In the genomic region with DNA sequence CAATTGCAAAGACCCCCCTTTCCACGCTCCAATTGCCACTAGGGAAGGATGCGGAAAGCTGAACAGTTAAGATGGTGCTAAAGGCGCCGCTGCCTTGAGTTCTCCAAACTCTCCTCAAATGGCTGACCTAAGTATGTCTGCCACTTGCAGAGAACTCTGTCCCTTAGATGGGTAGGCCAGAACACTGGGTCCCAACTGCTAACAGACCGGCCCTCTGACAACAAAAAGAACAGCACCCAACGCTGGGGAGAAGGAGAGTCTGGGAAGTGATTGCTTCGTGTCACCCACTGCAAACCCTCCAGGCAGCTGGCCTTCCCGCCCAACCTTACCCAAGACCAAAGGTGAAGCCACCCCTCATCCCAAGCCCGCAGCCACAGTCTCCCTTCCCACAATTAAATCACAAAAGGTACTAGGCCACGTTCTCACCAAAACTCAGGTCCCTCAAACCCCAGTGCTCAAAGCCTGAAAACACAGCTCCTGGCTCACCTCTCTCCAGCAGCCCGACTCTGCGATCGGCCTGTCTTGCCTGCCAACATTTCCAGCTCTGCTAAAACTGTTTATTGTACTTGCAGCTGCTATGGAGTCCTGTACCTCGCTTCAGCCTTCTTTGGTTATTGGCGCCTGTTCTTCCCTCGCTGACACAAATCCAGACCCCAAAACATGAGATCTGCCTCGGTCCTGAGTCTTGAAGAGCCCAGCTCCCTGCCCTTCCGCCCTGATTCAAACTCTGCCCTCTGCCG, we compare ENCODE assay signal across 7 mouse cellular contexts. TPM values are rescaled to one million over a fixed set of nuclear protein-coding genes. Genes with fewer than 3 reads are reported as not detected.
DNase-seq lines count a peak whose midpoint lies in the region; ATAC-seq and TF ChIP-seq lines count a peak whose summit lies in the region.

No protein-coding gene starts in this region.

- no peak overlapping the region for H3K27ac ChIP-seq in midbrain, postnatal 0 days (ENCODE audit: low read depth, low read length)
- no peak overlapping the region for H3K27ac ChIP-seq in midbrain, embryonic 13.5 days
- peak overlapping the region; percentile 46; the same call in 1 of the 2 replicates for H3K27ac ChIP-seq in forebrain, embryonic 12.5 days
- peak overlapping the region; percentile 46 for H3K27ac ChIP-seq in heart, postnatal 0 days (ENCODE audit: low read depth)
- peak overlapping the region; percentile 89 for H3K27ac ChIP-seq in lung, embryonic 16.5 days (ENCODE audit: low read length)

- H3K4me3 ChIP-seq in midbrain, postnatal 0 days (ENCODE audit: low read depth, low read length): no peak overlapping the region
- H3K4me3 ChIP-seq in midbrain, embryonic 13.5 days (replicated peaks): no peak overlapping the region
- H3K4me3 ChIP-seq in forebrain, embryonic 12.5 days (replicated peaks): peak overlapping the region; percentile 20
- H3K4me3 ChIP-seq in heart, postnatal 0 days (ENCODE audit: low read depth, low read length): peak overlapping the region; percentile 36
- H3K4me3 ChIP-seq in lung, embryonic 16.5 days (ENCODE audit: low read length): peak overlapping the region; percentile 50

- no peak for TF ChIP-seq EP300 in heart, postnatal 0 days (IDR thresholded peaks at IDR 0.05; ENCODE audit: low read depth)

- no peak for TF ChIP-seq CTCF in midbrain, postnatal 0 days (IDR thresholded peaks at IDR 0.05)
- TF ChIP-seq CTCF in heart, postnatal 0 days (IDR thresholded peaks at IDR 0.05; ENCODE audit: low read depth): no peak

- H3K9ac ChIP-seq in midbrain, postnatal 0 days (replicated peaks; ENCODE audit: low read length, poor library complexity, severe bottlenecking): no peak overlapping the region
- no peak overlapping the region for H3K9ac ChIP-seq in midbrain, embryonic 13.5 days (replicated peaks)
- H3K9ac ChIP-seq in forebrain, embryonic 12.5 days: no peak overlapping the region
- H3K9ac ChIP-seq in heart, postnatal 0 days (replicated peaks; ENCODE audit: low read depth, low read length): peak overlapping the region; percentile 1; the same call in 1 of the 2 replicates
- peak overlapping the region; percentile 59 for H3K9ac ChIP-seq in lung, embryonic 16.5 days (ENCODE audit: low read length)

- H3K4me1 ChIP-seq in midbrain, postnatal 0 days (ENCODE audit: insufficient read depth, low read length): no peaks in the 10 kb centered on the region
- H3K4me1 ChIP-seq in midbrain, embryonic 13.5 days (replicated peaks): no peaks in the 10 kb centered on the region
- H3K4me1 ChIP-seq in forebrain, embryonic 12.5 days: no peaks in the 10 kb centered on the region
- H3K4me1 ChIP-seq in heart, postnatal 0 days (ENCODE audit: control insufficient read depth, insufficient read depth): no peaks in the 10 kb centered on the region
- peaks cover 3% of the 10 kb centered on the region; the same call in 1 of the 2 replicates for H3K4me1 ChIP-seq in lung, embryonic 16.5 days (replicated peaks; ENCODE audit: control insufficient read depth, insufficient read depth, low read length)

- WGBS in midbrain, postnatal 0 days: 82% methylated on average over 19 of the region's 19 CpGs
- WGBS in midbrain, embryonic 13.5 days: 84% methylated on average over 19 of the region's 19 CpGs
- 86% methylated on average over 19 of the region's 19 CpGs for WGBS in forebrain, embryonic 12.5 days
- 71% methylated on average over 19 of the region's 19 CpGs for WGBS in heart, postnatal 0 days
- WGBS in lung, embryonic 16.5 days: 46% methylated on average over 19 of the region's 19 CpGs

- H3K36me3 ChIP-seq in midbrain, postnatal 0 days (ENCODE audit: insufficient read depth, low read length): no peaks in the 10 kb centered on the region
- H3K36me3 ChIP-seq in midbrain, embryonic 13.5 days: no peaks in the 10 kb centered on the region
- no peaks in the 10 kb centered on the region for H3K36me3 ChIP-seq in forebrain, embryonic 12.5 days (replicated peaks)
- H3K36me3 ChIP-seq in heart, postnatal 0 days (replicated peaks; ENCODE audit: control insufficient read depth, insufficient read depth, low read length): no peaks in the 10 kb centered on the region
- H3K36me3 ChIP-seq in lung, embryonic 16.5 days (ENCODE audit: control insufficient read depth, insufficient read depth, low read length): no peaks in the 10 kb centered on the region

- 0 out of 2 replicates have a peak overlapping the region, but pooled peaks have one; percentile 4 for H3K4me2 ChIP-seq in midbrain, postnatal 0 days (ENCODE audit: low read depth, low read length, poor library complexity, severe bottlenecking)
- H3K4me2 ChIP-seq in midbrain, embryonic 13.5 days (replicated peaks): no peak overlapping the region
- no peak overlapping the region for H3K4me2 ChIP-seq in forebrain, embryonic 12.5 days
- H3K4me2 ChIP-seq in heart, postnatal 0 days (ENCODE audit: low read depth, low read length): peak overlapping the region; percentile 49
- peak overlapping the region; percentile 53 for H3K4me2 ChIP-seq in lung, embryonic 16.5 days (ENCODE audit: low read depth, low read length)

- no peak for ATAC-seq in midbrain, postnatal 0 days (ENCODE audit: low FRiP score)
- no peak for ATAC-seq in midbrain, embryonic 13.5 days
- no peak for ATAC-seq in forebrain, embryonic 12.5 days (ENCODE audit: low FRiP score)
- ATAC-seq in heart, postnatal 0 days (ENCODE audit: insufficient read depth, low read depth): no peak
- peak; percentile 71 for ATAC-seq in lung, embryonic 16.5 days (ENCODE audit: low read depth)
- ATAC-seq in erythroblast, adult 5-6 weeks (replicated peaks; ENCODE audit: low FRiP score, poor library complexity, severe bottlenecking): no peak

- no peaks in the 10 kb centered on the region for H3K27me3 ChIP-seq in midbrain, postnatal 0 days (ENCODE audit: insufficient read depth, low read length)
- H3K27me3 ChIP-seq in midbrain, embryonic 13.5 days: no peaks in the 10 kb centered on the region
- no peaks in the 10 kb centered on the region for H3K27me3 ChIP-seq in forebrain, embryonic 12.5 days
- H3K27me3 ChIP-seq in heart, postnatal 0 days (ENCODE audit: control insufficient read depth, insufficient read depth, low read length): no peaks in the 10 kb centered on the region
- H3K27me3 ChIP-seq in lung, embryonic 16.5 days (ENCODE audit: control insufficient read depth, insufficient read depth, low read depth, low read length): no peaks in the 10 kb centered on the region

- DNase-seq in midbrain, postnatal 0 days (ENCODE audit: low spot score): peak; percentile 6
- no peak for DNase-seq in heart, postnatal 0 days (ENCODE audit: low spot score)
- DNase-seq in c-Kit-positive CD71-positive TER-119-positive erythroid progenitor cells, embryonic 14.5 days (ENCODE audit: low spot score): no peak

- no peaks in the 10 kb centered on the region for H3K9me3 ChIP-seq in midbrain, postnatal 0 days (ENCODE audit: low read length)
- no peaks in the 10 kb centered on the region for H3K9me3 ChIP-seq in midbrain, embryonic 13.5 days
- H3K9me3 ChIP-seq in forebrain, embryonic 12.5 days: no peaks in the 10 kb centered on the region
- no peaks in the 10 kb centered on the region for H3K9me3 ChIP-seq in heart, postnatal 0 days (replicated peaks; ENCODE audit: control insufficient read depth, low read length)
- no peaks in the 10 kb centered on the region for H3K9me3 ChIP-seq in lung, embryonic 16.5 days (ENCODE audit: control insufficient read depth, low read length)

RNA-seq across cellular contexts. Expression of a gene that starts 0.6 kb away (rescaled TPM):
- total RNA-seq in midbrain, postnatal 0 days (2014; rRNA removed): 8.2 and 9.8 TPM in 2 replicates
- 7.4 and 8.0 TPM in 2 replicates for polyA plus RNA-seq in midbrain, postnatal 0 days (2015; fragmentation: Nextera tagmentation; extraction: Ambion mirVana)
- 7.4 and 8.4 TPM in 2 replicates for polyA plus RNA-seq in midbrain, embryonic 13.5 days (2015; fragmentation: Nextera tagmentation; extraction: Ambion mirVana)
- polyA plus RNA-seq in forebrain, embryonic 12.5 days (2016; fragmentation: Nextera tagmentation; extraction: Ambion mirVana): 15.2 and 22.0 TPM in 2 replicates
- total RNA-seq in heart, postnatal 0 days (2014; rRNA removed; ENCODE audit: low replicate concordance): 5.0 and 11.2 TPM in 2 replicates
- 6.8 and 7.2 TPM in 2 replicates for polyA plus RNA-seq in heart, postnatal 0 days (2015; fragmentation: Nextera tagmentation; extraction: Ambion mirVana)
- 38.2 and 45.0 TPM in 2 replicates for polyA plus RNA-seq in lung, embryonic 16.5 days (2015; fragmentation: Nextera tagmentation; extraction: Ambion mirVana)
- not detected in 2 replicates for total RNA-seq in erythroblast, adult 5-6 weeks (2015; ENCODE audit: low replicate concordance)
- total RNA-seq in erythroblast, adult 5-6 weeks (2017; ENCODE audit: low replicate concordance): 0.60 TPM in 1 of 2 replicates, not detected in the other

Comparison
In these comparisons a context has a peak if more than half of its experiments do, and no peak if none do; other contexts are left out.
1. H3K4me2 ChIP-seq: peak in midbrain, postnatal 0 days (single experiment), heart, postnatal 0 days (single experiment) and lung, embryonic 16.5 days (single experiment); none in midbrain, embryonic 13.5 days (single experiment) and forebrain, embryonic 12.5 days (single experiment).
2. H3K27ac ChIP-seq: peak in forebrain, embryonic 12.5 days (single experiment), heart, postnatal 0 days (single experiment) and lung, embryonic 16.5 days (single experiment); none in midbrain, postnatal 0 days (single experiment) and midbrain, embryonic 13.5 days (single experiment).
3. H3K4me3 ChIP-seq: peak in forebrain, embryonic 12.5 days (single experiment), heart, postnatal 0 days (single experiment) and lung, embryonic 16.5 days (single experiment); none in midbrain, postnatal 0 days (single experiment) and midbrain, embryonic 13.5 days (single experiment).
4. H3K9ac ChIP-seq: peak in heart, postnatal 0 days (single experiment) and lung, embryonic 16.5 days (single experiment); none in midbrain, postnatal 0 days (single experiment), midbrain, embryonic 13.5 days (single experiment) and forebrain, embryonic 12.5 days (single experiment).